Mouse (Mus musculus): ENCODE results near the gene Prdm5. TPM values are rescaled to one million over a fixed set of nuclear protein-coding genes. Genes with fewer than 3 reads are reported as not detected.
A peak's percentile ranks its signal among the peaks of the same experiment; 100 is the strongest.

The Prdm5 gene
- polyA plus RNA-seq (2015; fragmentation: Nextera tagmentation; extraction: Ambion mirVana), result 6.6 and 9.7 TPM in 2 replicates

DNA sequence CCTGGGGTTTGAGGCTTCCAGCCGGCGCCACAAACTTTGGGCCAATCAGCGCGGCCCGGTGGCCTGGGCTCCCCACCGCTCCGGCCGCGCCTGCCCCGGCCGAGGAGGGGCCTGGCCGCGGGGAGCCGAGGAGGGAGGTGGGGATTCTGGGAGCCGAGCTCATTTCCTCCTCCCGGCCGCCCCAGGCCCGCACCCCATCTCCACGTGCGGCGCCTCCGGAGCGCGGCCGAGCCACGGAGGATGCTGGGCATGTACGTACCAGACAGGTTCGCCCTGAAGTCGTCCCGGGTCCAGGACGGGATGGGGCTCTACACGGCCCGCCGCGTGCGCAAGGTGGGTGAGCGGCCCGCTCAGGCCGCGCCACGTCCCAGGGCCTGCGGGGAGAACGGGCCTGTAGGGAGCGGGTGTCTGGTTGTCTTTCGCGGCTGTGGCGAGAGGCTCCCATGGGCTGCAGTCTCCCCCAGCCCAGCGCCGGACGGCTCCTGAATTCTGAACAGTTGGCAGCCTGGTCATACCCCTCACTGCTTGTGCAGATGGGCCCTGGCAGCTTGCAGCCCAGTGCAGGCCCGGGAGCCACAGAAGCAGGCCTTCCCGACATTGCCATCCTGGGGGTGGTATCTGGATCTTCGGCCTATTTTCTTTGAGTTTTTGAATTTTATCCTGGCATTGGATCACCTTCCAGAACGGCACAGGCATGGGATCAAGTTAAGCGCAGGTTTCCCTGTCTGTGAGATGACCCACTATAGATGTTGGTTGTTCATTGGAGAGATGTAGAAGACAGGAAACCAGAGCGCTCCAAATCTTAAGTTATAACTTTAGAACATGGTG is at the start of gene Prdm5:
Gene Prdm5, plus strand, starts transcription at position 128 of the 828 bp plus-strand sequence.
- peak within 1 kb of the TSS; percentile 80 for H3K9ac ChIP-seq
- H3K36me3 ChIP-seq, result no peaks in the 10 kb centered on the region
- no peaks in the 10 kb centered on the region for H3K27me3 ChIP-seq
- ATAC-seq (ENCODE audit: low read depth), result peak; percentile 93
- peak within 1 kb of the TSS; percentile 74 for H3K27ac ChIP-seq (replicated peaks)
- 4% methylated on average over 56 of the region's 56 CpGs for WGBS
- peaks cover 25% of the 10 kb centered on the region; the same call in 1 of the 2 replicates for H3K4me1 ChIP-seq (replicated peaks)
- no peaks in the 10 kb centered on the region for H3K9me3 ChIP-seq
- H3K4me3 ChIP-seq, result peak within 1 kb of the TSS; percentile 61
- peak within 1 kb of the TSS; percentile 92 for H3K4me2 ChIP-seq

- Histone ChIP-seq H3K9me3 (no peaks in the 10 kb centered on the region), H3K4me1 (replicated peaks) (0 out of 2 replicates have a peak, but pooled peaks cover 3% of the 10 kb centered on the region), H3K36me3 (no peaks in the 10 kb centered on the region), H3K9ac (no peak overlapping the region), H3K27me3 (no peaks in the 10 kb centered on the region), H3K4me2 (no peak overlapping the region), H3K4me3 (no peak overlapping the region), H3K27ac (replicated peaks) (no peak overlapping the region)
- WGBS, result 39% methylated on average over 7 of the region's 8 CpGs
- ATAC-seq (ENCODE audit: low read depth), result no peak
Measured at GRCm38 (mm10) chr6:65739442-65739841, 39.3 kb upstream of the Prdm5 start.

GRCm38 (mm10) chr6:65743144-65743870 is 35.5 kb upstream of the Prdm5 start:
- Histone ChIP-seq H3K36me3 (no peaks in the 10 kb centered on the region), H3K4me2 (no peak overlapping the region), H3K27me3 (no peaks in the 10 kb centered on the region), H3K4me1 (replicated peaks) (0 out of 2 replicates have a peak, but pooled peaks cover 3% of the 10 kb centered on the region), H3K27ac (replicated peaks) (no peak overlapping the region), H3K4me3 (no peak overlapping the region), H3K9ac (no peak overlapping the region), H3K9me3 (peaks cover 9% of the 10 kb centered on the region; the same call in 1 of the 2 replicates)
- 14% methylated on average over 1 of the region's 1 CpGs for WGBS
- ATAC-seq (ENCODE audit: low read depth), result no peak

DNA sequence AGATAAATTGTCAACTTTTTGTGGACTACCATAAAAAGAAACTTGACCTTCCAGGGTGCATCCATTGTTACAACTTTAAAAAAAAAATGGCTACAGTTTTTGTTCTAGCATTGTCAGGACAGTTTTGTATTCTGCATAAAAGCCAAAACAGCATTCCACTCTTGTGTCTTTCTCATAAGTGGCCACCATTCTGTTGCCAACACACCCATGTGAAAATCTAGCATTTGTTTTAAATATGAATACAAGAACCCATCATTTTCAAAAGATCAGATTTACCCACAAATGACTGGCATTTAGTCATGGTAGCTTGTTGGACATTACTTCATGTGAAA is 35.0 kb upstream of the Prdm5 start:
- Histone ChIP-seq H3K27me3 (no peaks in the 10 kb centered on the region), H3K9ac (no peak overlapping the region), H3K4me1 (replicated peaks) (0 out of 2 replicates have a peak, but pooled peaks cover 3% of the 10 kb centered on the region), H3K36me3 (no peaks in the 10 kb centered on the region), H3K4me3 (no peak overlapping the region), H3K27ac (replicated peaks) (no peak overlapping the region), H3K4me2 (no peak overlapping the region), H3K9me3 (peaks cover 9% of the 10 kb centered on the region; the same call in 1 of the 2 replicates)
- no peak for ATAC-seq (ENCODE audit: low read depth)

- Histone ChIP-seq H3K9ac (no peak overlapping the region), H3K27me3 (no peaks in the 10 kb centered on the region), H3K9me3 (no peaks in the 10 kb centered on the region), H3K36me3 (no peaks in the 10 kb centered on the region), H3K4me1 (replicated peaks) (no peaks in the 10 kb centered on the region), H3K4me2 (no peak overlapping the region), H3K27ac (replicated peaks) (no peak overlapping the region), H3K4me3 (no peak overlapping the region)
- 72% methylated on average over 7 of the region's 7 CpGs for WGBS
- no peak for ATAC-seq (ENCODE audit: low read depth)
Measured at GRCm38 (mm10) chr6:65758214-65758613, 20.6 kb upstream of the Prdm5 start.

GRCm38 (mm10) chr6:65759174-65759573 is 19.6 kb upstream of the Prdm5 start:
- Histone ChIP-seq H3K4me2 (no peak overlapping the region), H3K4me3 (no peak overlapping the region), H3K27me3 (no peaks in the 10 kb centered on the region), H3K27ac (replicated peaks) (no peak overlapping the region), H3K4me1 (replicated peaks) (no peaks in the 10 kb centered on the region), H3K9ac (no peak overlapping the region), H3K36me3 (no peaks in the 10 kb centered on the region), H3K9me3 (no peaks in the 10 kb centered on the region)
- 91% methylated on average over 5 of the region's 5 CpGs for WGBS
- ATAC-seq (ENCODE audit: low read depth), result no peak

- WGBS, result 94% methylated on average over 3 of the region's 3 CpGs
- no peak overlapping the region for H3K27ac ChIP-seq (replicated peaks)
- H3K9ac ChIP-seq, result no peak overlapping the region
Measured at GRCm38 (mm10) chr6:65760073-65760472, 18.7 kb upstream of the Prdm5 start.

DNA sequence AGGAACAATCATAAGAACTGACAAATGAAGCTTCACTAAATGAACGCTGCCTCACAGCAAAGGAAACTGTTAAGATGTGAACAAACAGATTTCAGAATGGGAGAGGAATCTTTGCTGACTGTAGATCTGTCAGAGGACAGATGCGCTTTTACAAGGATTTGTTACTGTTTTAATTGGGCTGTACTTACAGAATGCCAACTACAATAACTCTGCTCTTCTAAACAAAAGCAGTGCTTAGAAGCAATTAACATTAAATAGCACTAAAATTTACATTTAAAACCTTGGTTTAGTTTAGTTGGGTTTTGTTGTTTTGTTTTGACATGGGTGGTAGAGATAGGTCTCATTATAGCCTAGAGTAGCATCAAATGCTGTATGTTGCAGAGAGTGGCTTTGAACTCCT is 14.3 kb upstream of the Prdm5 start:
- Histone ChIP-seq H3K27me3 (no peaks in the 10 kb centered on the region), H3K36me3 (no peaks in the 10 kb centered on the region), H3K4me3 (no peak overlapping the region), H3K9ac (no peak overlapping the region), H3K27ac (replicated peaks) (no peak overlapping the region), H3K9me3 (no peaks in the 10 kb centered on the region), H3K4me2 (no peak overlapping the region), H3K4me1 (replicated peaks) (no peaks in the 10 kb centered on the region)
- peak; percentile 24; the same call in 1 of the 2 replicates for ATAC-seq (ENCODE audit: low read depth)
- WGBS, result 41% methylated on average over 2 of the region's 2 CpGs

More at GRCm38 (mm10) chr6:65760073-65760472, 18.7 kb upstream of the Prdm5 start:
- H3K36me3 ChIP-seq, result no peaks in the 10 kb centered on the region
- H3K27me3 ChIP-seq, result no peaks in the 10 kb centered on the region
- H3K4me1 ChIP-seq (replicated peaks), result no peaks in the 10 kb centered on the region
- no peak overlapping the region for H3K4me3 ChIP-seq
- H3K4me2 ChIP-seq, result no peak overlapping the region
- no peak for ATAC-seq (ENCODE audit: low read depth)
- no peaks in the 10 kb centered on the region for H3K9me3 ChIP-seq

DNA sequence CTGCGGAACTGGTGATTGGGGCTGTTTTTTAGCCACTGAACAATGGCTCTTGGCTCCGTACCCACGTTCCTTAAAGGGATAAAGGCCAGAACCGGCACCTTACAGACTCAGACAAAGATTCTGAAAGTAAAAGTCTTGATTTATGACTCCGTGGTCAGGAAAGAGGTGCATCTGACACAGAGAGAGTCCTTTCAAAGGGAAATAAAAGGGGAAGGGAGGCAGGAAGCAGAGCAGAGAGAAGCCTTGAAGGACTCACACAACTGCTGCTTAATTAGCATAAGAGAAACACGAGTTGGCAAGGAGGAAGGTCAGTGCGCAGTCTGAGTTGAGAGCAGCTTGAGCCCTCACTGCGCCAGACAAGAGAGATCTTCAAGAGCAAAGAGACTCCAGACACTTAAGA is 13.7 kb upstream of the Prdm5 start:
- Histone ChIP-seq H3K27me3 (no peaks in the 10 kb centered on the region), H3K27ac (replicated peaks) (peak overlapping the region; percentile 33; the same call in 1 of the 2 replicates), H3K9me3 (no peaks in the 10 kb centered on the region), H3K4me3 (no peak overlapping the region), H3K9ac (no peak overlapping the region), H3K4me1 (replicated peaks) (no peaks in the 10 kb centered on the region), H3K4me2 (no peak overlapping the region), H3K36me3 (no peaks in the 10 kb centered on the region)
- 2% methylated on average over 8 of the region's 8 CpGs for WGBS
- peak; percentile 91 for ATAC-seq (ENCODE audit: low read depth)

DNA sequence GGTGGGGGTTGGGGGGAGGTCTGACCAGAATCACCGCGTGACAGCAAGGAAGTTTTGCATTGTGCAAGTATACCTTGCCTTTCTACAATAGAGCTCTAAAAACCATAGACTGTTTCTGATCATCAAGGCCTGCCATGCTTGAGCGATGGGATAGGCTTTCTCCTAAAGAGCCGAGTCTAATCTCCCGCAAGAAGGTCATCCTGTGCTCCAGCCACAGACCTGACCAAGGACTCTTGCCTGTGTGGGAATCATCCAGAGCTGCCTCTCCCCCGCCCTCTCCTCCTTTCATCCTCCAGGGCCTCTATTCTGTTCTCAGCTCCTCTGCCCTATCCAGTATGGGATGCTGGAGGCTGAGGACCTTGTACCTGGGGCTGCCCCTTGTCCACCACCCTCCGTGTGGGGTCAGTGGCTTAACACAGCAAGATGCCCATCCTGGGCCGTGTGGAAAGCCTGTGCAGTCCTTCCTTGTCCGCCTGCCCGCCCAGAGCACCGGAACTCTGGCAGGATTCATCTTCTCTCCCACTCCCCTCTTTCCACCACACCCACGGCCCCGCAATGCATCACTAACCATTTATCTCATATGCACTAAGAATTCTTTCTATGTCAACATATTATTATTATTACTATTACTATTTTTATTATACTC is 12.9 kb upstream of the Prdm5 start:
- ATAC-seq (ENCODE audit: low read depth), result 0 out of 2 replicates have a peak, but pooled peaks have one; percentile 11
- H3K27ac ChIP-seq (replicated peaks), result peak overlapping the region; percentile 33
- no peak overlapping the region for H3K9ac ChIP-seq
- 72% methylated on average over 13 of the region's 13 CpGs for WGBS
- no peaks in the 10 kb centered on the region for H3K9me3 ChIP-seq
- H3K4me2 ChIP-seq, result no peak overlapping the region
- no peak overlapping the region for H3K4me3 ChIP-seq
- no peaks in the 10 kb centered on the region for H3K27me3 ChIP-seq
- H3K4me1 ChIP-seq (replicated peaks), result no peaks in the 10 kb centered on the region
- no peaks in the 10 kb centered on the region for H3K36me3 ChIP-seq

DNA sequence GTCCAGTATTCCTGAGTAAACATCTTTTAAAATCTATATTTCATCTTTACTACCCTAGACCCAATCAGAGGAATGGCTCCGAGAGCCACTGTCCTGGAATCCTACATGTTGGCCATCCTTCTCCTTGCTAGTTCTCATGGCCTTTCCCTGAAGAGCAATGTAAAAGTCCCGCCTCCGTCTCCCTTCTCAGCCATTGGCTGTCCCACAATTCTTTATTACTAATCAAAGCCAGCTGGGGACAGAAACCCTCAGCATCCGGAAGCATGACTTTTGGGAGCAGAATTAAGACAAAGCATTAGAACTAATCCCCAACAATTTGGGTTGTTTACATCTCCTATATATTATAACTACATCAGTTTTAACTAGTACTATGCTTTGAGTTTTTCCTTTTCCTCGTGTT is 10.9 kb upstream of the Prdm5 start:
- Histone ChIP-seq H3K27me3 (no peaks in the 10 kb centered on the region), H3K4me3 (no peak overlapping the region), H3K4me2 (no peak overlapping the region), H3K9me3 (no peaks in the 10 kb centered on the region), H3K36me3 (no peaks in the 10 kb centered on the region), H3K9ac (no peak overlapping the region), H3K4me1 (replicated peaks) (no peaks in the 10 kb centered on the region), H3K27ac (replicated peaks) (no peak overlapping the region)
- ATAC-seq (ENCODE audit: low read depth), result no peak
- 86% methylated on average over 5 of the region's 5 CpGs for WGBS

- 85% methylated on average over 4 of the region's 4 CpGs for WGBS
- no peaks in the 10 kb centered on the region for H3K27me3 ChIP-seq
- H3K36me3 ChIP-seq, result no peaks in the 10 kb centered on the region
- H3K27ac ChIP-seq (replicated peaks), result no peak overlapping the region
- H3K4me2 ChIP-seq, result no peak overlapping the region
- peaks cover 7% of the 10 kb centered on the region; the same call in 1 of the 2 replicates for H3K4me1 ChIP-seq (replicated peaks)
- no peaks in the 10 kb centered on the region for H3K9me3 ChIP-seq
- no peak for ATAC-seq (ENCODE audit: low read depth)
- no peak overlapping the region for H3K4me3 ChIP-seq
- H3K9ac ChIP-seq, result no peak overlapping the region
Measured at GRCm38 (mm10) chr6:65773566-65773965, 5.2 kb upstream of the Prdm5 start.
